Mouse (Mus musculus) lung, adult 2 months (tissue): ENCODE results near the gene Gm32742.

Experiments
- CTCF ChIP-seq: fragments of 200-500 bp; IDR thresholded peaks from 2 replicates; pipeline ENCODE4 v1.5.1; 2011; ENCODE audit warnings: mild to moderate bottlenecking, low read length, control low read depth; ENCODE audit not compliant: insufficient read depth
- POLR2A ChIP-seq: fragments of 200-500 bp; IDR thresholded peaks from 2 replicates; pipeline ENCODE4 v1.6.1; 2011; ENCODE audit warnings: low read depth, mild to moderate bottlenecking, control low read depth, low read length, borderline replicate concordance; ENCODE audit errors: extremely low read depth

DNA sequence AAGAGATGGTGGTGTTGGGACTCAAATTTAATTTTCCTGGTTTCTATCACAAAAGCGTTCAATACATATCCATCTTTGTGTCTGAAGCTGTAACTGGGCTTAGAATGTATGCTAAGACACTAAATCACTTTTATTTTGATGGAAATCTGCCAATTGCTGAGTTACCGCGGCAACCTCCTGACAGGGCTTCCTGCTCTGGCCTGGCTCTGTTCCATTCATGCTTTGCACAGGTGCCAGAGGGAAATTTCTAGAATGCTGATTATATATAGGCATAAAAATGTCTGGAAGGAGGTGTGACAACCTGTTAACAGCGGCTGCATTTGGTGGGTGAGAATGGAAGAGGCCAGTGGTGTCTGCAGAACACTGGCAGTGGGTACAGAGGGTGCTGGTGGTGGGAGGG is 18.8 kb downstream of the Gm32742 start:
- TF ChIP-seq POLR2A (no peak), CTCF (no peak)
